Mouse (Mus musculus) MEL (cell line): ENCODE measurements around the gene Ctsh.

ENCODE experiments used
- CTCF ChIP-seq, 3 experiments: IDR thresholded peaks in 2 of 3; conservative IDR thresholded peaks in 1 of 3; 2 replicates each; pipeline ENCODE4 v1.5.1; 2011 to 2012; ENCODE audit warnings: low read length in 3 of 3, low read depth in 2 of 3, mild to moderate bottlenecking in 2 of 3, improper control_type of control experiment in 1 of 3, inconsistent platforms in 1 of 3, mixed read lengths in 1 of 3, moderate library complexity in 1 of 3; ENCODE audit not compliant: control insufficient read depth in 1 of 3, insufficient read depth in 1 of 3, poor library complexity in 1 of 3, severe bottlenecking in 1 of 3
- E2F4 ChIP-seq: IDR thresholded peaks from 2 replicates; pipeline ENCODE4 v1.6.1; 2011; ENCODE audit warnings: low read depth, low read length, improper control_type of control experiment, borderline replicate concordance
- POLR2AphosphoS2 ChIP-seq: IDR thresholded peaks from 2 replicates; pipeline ENCODE4 v1.6.1; 2011; ENCODE audit warnings: low read length, improper control_type of control experiment
- USF1 ChIP-seq: IDR thresholded peaks from 2 replicates; pipeline ENCODE4 v1.6.1; 2014; ENCODE audit warnings: low read depth, mild to moderate bottlenecking, inconsistent platforms, low read length, improper control_type of control experiment, moderate library complexity
- USF2 ChIP-seq, 2 experiments: IDR thresholded peaks; 2 replicates each; pipeline ENCODE4 v1.6.1; 2011 to 2012; ENCODE audit warnings: improper control_type of control experiment in 2 of 2, low read length in 2 of 2, borderline replicate concordance in 1 of 2, inconsistent platforms in 1 of 2, low read depth in 1 of 2, mild to moderate bottlenecking in 1 of 2; ENCODE audit not compliant: insufficient read depth in 1 of 2

DNA sequence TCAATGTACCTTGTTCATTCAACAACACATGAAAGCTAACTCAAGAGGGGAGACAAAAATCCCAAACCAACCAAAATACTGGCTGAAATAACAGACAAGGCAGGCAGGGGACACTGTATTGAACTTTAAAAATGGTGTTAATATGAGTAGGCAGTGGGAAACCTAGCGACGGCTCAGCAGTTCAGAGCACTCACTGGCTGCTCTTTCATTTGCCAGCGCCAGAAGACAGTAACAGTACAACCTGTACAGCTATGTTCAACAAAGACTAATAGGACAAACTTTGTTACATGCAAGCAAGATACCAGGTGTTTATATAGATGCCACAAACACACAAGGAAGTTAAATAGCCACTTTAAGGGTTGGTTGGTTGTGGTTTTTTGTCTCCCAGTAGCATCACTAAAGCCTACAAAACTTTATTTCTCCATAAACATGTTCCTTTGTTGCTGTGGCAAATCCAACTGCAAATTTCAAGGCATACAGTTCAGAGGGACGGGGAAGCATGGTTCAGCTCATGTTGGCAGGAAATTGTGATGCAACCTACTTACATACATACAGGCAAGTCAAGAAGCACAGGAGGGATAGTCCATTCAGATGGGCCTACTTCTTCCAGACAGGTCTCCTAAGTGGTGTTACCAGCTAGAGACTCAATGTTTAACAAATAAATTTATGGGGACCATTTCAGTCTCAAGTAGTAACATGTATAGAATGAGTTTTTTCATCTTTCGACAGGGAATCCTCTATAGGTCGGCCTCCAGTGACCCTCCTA, 35.6 kb downstream of the Ctsh start:
- TF ChIP-seq USF1 = no peak
- no peak for TF ChIP-seq E2F4
- no peak for TF ChIP-seq CTCF (IDR thresholded peaks at IDR 0.05 in 2 of 3, conservative IDR thresholded peaks at IDR 0.05 in 1 of 3; ENCODE audit: control insufficient read depth in 1 of 3, insufficient read depth in 1 of 3, low read depth in 2 of 3, low read length in 3 of 3, poor library complexity in 1 of 3, severe bottlenecking in 1 of 3)
- TF ChIP-seq POLR2AphosphoS2 = peak; percentile 55
- no peak for TF ChIP-seq USF2 (IDR thresholded peaks at IDR 0.05; ENCODE audit: borderline replicate concordance in 1 of 2, insufficient read depth in 1 of 2, low read depth in 1 of 2, low read length in 2 of 2)
